Mouse (Mus musculus) G1E-ER4 (cell line): ENCODE measurements around the gene Hoxd4. TPM values are rescaled to one million over a fixed set of nuclear protein-coding genes. Genes with fewer than 3 reads are reported as not detected.

Experiments
- GATA1 ChIP-seq: IDR thresholded peaks from one replicate; pipeline ENCODE4 v1.8.0; 2012; ENCODE audit warnings: low read length, inconsistent platforms
- polyA plus RNA-seq: library from polyadenylated mRNA; stranded (reverse); fragments of >175 nt; gene quantifications from 2 replicates; pipeline ENCODE4 v1.2.3, GENCODE M21; 2012

The Hoxd4 gene
- polyA plus RNA-seq, 1 experiment: not detected

DNA sequence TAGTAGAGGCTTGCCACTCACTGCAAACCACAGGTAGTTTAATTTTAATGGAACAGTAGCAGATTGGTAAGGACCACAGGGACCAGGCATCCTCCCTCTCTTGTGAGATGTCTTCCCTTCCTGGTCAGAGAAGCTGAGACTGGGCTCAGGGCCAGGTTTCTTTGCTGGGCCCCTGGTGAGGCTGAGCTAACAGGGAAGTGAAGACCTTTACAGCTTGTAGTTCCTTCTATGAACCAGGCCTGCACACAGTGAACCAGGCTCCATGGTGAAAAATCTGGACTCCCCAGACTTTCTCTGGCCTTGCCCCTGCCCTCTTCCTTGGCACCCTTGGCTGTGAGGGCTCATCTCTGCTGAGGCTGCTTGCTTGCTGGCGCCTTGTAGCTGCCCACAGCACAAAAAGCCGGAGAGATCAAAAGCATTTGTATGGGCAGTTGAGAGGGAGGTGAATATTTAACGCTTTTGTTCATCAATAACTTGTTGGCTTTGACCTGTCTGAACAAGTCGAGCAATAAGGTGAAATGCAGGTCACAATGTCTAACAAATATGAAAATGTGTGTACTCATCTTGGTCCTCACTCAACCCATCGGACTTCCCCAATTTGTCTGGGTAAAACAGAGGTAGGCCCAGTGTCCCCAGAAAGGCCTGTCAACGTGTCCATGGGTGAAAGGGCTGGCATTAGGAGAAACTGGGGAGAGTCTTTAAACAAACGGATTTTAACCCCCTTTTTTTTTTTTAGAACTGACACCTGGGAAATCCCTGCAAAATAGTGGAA lies 12.7 kb downstream of the Hoxd4 start:
- no peak for TF ChIP-seq GATA1

DNA sequence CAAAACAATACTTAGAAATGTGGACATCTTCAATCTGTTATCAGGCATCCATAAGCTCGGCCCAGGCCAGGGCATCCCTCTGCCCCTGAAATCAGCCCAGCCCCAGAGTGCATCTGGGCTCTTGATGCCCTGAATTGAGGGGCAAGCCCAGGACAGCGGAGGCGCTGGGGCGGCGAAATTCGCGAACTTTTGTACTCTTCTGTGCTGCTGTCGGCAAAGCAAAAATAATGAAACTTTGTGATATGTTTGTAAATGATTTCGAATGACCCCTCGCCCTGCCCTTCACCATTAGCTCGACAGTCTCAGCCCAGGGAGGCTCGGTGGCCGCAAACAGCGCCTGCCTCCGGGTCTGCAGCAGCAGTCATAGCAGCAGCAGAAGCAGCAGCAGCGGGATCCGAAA lies 13.4 kb downstream of the Hoxd4 start:
- TF ChIP-seq GATA1: no peak

- no peak for TF ChIP-seq GATA1
These were observed 14.8 kb downstream of the Hoxd4 start, which contains the start of gene Gm28230 for GRCm38 (mm10) chr2:74726551-74726950. TSS of gene Gm28230 (plus strand) at chr2:74726728.

DNA sequence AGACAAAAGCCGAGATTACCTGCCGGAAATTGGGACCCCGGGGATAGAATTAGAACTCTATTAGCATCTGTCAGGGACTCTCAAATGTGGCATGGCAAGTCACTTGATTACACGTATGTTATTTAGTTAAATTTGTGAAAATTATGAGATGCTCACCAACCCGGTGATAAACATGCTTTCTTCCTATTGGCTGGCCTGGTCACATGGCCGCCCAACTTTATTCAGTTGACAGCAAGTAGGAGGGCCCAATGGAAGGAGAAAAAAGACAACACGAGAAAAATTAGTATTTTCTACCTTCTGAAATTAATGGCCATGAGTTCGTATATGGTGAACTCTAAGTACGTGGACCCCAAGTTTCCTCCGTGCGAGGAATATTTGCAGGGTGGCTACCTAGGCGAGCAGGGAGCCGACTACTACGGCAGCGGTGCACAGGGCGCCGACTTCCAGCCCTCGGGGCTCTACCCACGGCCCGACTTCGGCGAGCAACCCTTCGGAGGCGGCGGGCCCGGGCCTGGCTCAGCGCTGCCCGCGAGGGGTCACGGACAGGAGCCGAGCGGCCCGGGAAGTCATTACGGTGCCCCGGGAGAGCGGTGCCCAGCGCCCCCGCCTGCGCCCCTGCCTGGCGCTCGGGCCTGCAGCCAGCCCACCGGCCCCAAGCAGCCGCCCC lies 15.4 kb downstream of the Hoxd4 start:
- TF ChIP-seq GATA1: no peak

- TF ChIP-seq GATA1: no peak
These were observed 16.0 kb downstream of the Hoxd4 start for GRCm38 (mm10) chr2:74727640-74728302.

GRCm38 (mm10) chr2:74728303-74728680 lies 16.6 kb downstream of the Hoxd4 start:
- no peak for TF ChIP-seq GATA1

DNA sequence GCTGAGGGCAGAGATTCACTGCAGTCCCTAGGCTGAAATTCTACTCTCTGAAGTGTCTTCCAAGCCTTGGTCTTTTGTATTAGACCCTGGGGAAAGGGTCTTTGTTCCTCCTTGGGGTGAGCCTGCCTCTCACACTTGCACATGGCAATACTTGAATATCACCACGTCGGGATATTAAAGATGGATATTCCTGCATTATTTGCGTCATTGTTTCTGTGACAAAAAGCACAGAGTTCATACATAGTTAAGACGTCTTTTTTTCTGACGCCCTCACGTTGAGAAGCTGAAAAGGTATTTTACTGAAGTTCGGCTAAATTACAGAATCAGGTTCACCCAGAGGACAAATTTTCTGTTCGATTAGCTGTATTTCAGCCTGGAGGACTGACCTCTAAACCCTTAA lies 18.6 kb downstream of the Hoxd4 start:
- no peak for TF ChIP-seq GATA1

DNA sequence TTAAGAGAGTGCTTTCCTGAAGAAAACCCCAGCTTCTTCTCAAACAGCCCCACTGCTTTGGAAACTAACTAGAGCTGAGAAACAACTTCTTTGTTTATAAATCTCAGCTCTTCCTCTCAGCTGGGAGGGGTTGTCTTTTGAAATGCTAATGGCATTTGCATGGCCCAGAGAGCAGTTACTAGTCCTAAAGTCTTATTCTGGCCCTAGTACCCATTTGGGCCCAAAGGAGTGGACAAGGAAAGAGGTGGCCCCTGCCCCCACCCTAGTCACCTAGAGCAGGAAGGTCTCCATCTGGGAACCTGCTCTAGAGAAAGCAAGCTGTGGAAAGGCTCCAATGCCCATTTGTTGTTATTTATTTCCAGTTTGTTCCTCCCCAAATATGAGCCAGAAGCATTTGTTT lies 19.3 kb downstream of the Hoxd4 start:
- no peak for TF ChIP-seq GATA1

DNA sequence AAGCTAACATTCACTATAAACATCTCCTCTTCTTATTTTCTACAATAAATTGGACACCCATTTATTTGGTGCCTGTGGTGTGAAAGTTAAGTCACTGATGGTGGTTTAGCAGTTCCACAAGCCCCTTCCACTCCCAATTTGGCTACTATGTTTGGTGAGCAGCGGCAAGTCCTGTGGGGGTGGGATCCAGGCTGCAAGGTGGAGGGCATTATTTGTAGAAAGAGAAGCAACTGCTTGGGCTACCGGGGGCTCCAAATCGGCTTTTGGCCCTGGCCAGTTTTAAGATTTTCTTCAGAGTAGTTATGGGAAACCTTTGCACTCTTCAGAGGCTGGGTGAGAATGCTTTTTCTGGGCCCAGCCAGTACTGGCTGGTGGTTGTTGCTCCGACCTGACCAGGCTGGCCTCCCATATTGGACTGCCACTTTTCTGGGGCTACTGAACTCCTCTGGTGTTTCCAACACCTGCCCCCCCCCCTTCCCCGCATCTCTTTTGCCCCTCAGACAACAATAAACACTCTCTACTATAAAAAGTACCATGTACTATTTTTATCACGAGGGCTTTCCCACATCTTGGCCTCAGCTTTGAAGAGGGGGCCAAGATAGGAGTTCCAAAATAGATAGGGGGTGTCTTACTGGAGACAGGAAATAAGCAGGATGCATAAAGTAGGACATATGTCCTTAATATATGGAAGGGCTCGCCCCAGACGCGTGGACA lies 20.2 kb downstream of the Hoxd4 start:
- TF ChIP-seq GATA1: no peak

DNA sequence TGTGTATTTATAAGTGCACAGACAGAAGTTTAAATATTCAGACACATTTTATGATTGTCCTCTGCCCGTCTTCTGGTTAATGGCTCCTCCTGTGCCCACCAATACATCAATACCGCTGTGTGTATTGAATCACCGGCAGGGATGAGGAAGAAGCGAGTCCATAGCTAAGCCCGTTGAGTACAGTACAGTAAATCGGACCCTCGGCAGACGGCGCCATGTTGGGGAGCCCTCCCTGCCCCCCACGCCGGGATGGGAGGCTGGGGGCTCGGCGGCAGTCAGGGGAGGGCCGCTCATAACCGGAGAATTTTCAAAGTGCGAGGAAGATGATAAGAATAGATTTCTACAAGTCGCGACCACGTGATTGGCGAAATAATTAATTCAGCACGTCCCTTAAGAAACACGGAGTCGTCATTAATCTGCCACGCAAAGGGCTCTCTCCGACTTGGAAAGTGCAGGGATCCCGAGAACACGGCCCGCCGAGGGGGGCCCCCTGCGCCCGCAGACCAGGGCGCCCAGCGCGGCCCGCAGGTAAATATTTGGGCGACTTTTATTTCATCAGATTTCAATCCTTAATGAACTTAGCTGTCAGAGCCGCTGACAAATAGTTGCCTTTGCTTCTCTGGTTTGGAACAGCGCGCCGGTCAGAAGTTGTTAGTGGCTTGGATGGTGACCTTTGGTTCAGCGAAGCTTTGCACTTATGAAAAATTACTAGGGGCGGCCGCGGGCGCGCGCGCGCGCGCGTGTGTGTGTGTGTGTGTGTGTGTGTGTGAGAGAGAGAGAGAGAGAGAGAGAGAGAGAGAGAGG lies 21.0 kb downstream of the Hoxd4 start:
- no peak for TF ChIP-seq GATA1

GRCm38 (mm10) chr2:74733317-74733661 lies 21.6 kb downstream of the Hoxd4 start:
- TF ChIP-seq GATA1: no peak

- no peak for TF ChIP-seq GATA1
These were observed 22.0 kb downstream of the Hoxd4 start for GRCm38 (mm10) chr2:74733765-74734164.

GRCm38 (mm10) chr2:74734451-74734850 lies 22.7 kb downstream of the Hoxd4 start:
- no peak for TF ChIP-seq GATA1

- no peak for TF ChIP-seq GATA1
These were observed 23.5 kb downstream of the Hoxd4 start for GRCm38 (mm10) chr2:74734996-74735811.
